Mouse (Mus musculus): ENCODE results near the gene Akr1b3. TPM values are rescaled to one million over a fixed set of nuclear protein-coding genes. Genes with fewer than 3 reads are reported as not detected.
A peak's percentile ranks its signal among the peaks of the same experiment; 100 is the strongest.

Gene Akr1b3
- total RNA-seq, 2 experiments from 2014 or later, result 38.7 to 42.2 TPM

DNA sequence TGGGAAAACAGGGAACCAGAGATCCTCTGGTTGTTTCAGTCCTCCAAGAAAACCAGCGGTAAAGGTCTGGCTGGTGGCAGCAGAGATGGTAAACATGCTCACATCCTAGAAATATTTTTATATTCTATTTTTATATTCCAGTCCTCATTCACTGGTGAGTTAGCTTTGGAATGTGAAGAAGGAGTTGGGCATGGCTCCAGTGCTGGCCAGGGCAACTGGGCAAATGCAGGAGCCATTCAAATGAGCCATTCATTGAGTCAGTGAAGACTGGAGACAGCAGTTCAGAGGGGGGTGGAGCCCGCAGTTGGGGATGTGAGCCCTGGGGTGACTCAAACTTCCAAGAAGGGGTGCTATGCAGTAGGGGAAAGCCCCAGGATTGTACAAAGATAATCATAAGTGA, 42.9 kb downstream of the Akr1b3 start:
- peak in 1 of 2 experiments; percentile 34 for DNase-seq (ENCODE audit: extremely low spot score in 1 of 2, low spot score in 1 of 2)

GRCm38 (mm10) chr6:34273073-34273472, 44.2 kb downstream of the Akr1b3 start:
- DNase-seq (ENCODE audit: extremely low spot score in 1 of 2, low spot score in 1 of 2), result no peak

- no peak for DNase-seq (ENCODE audit: extremely low spot score in 1 of 2, low spot score in 1 of 2)
These were observed 44.8 kb downstream of the Akr1b3 start for GRCm38 (mm10) chr6:34272462-34272861.

DNA sequence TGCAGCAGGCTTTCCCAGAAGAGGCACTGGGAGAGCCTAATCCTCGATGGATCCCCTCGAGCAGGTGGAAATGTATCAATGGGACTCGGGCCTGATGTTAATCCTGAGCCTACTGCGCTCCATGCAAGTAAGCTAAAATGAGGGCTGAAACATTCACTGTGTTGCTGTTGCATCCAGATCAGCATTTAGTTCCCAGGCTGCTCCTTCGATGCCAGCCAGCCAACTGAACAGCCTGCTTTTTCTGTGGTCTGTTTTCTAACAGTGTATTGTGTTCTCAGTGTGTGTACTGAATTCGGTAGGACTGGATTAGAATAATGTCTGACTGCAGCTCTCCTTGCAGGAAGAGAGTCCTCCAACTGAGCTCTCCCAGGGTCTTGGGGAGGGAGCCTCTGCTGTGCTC, 46.6 kb downstream of the Akr1b3 start:
- DNase-seq (ENCODE audit: extremely low spot score in 1 of 2, low spot score in 1 of 2), result no peak

DNA sequence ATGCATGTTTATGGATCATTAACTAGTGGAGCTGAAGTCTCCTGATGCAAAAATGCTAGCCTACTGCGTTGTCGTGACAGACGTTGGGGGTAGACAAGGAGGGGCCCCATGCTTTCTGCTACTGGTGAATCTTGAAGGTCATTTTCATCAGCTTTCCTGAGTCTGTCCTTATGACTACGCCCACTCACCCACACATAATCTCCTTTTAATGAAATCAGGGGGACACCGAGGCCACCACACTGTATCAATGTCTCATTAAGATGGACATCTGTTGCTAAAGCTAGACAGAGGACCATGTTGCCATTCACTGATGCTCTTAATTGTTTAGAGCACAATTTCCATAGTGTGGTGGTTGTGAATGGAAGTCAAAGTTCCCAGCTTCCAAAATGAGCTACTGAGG, 58.7 kb downstream of the Akr1b3 start:
- DNase-seq (ENCODE audit: extremely low spot score in 1 of 2, low spot score in 1 of 2), result no peak

Other genes with a start within 250 kb of the Akr1b3 start
- 10 to 100 TPM; 55.2 to 58.2 TPM for gene Slc35b4, start 140.4 kb downstream of the Akr1b3 start, total RNA-seq (2021)
- gene Akr1b8, start 36.6 kb upstream of the Akr1b3 start, total RNA-seq (2021), result under 1 TPM; 0.45 to 0.64 TPM
- 10 to 100 TPM; 21.6 to 26.5 TPM for gene Akr1b10, start 66.7 kb upstream of the Akr1b3 start, total RNA-seq (2021)
- gene Akr1b7, start 94.9 kb upstream of the Akr1b3 start, total RNA-seq (2021), result not detected
- gene Bpgm, start 158.7 kb upstream of the Akr1b3 start, total RNA-seq (2021), result 10 to 100 TPM; 70.7 to 78.1 TPM

All from layer of hippocampus, postnatal 25 days (tissue).